13 mouse cellular contexts compared by ENCODE assay signal in the genomic region with DNA sequence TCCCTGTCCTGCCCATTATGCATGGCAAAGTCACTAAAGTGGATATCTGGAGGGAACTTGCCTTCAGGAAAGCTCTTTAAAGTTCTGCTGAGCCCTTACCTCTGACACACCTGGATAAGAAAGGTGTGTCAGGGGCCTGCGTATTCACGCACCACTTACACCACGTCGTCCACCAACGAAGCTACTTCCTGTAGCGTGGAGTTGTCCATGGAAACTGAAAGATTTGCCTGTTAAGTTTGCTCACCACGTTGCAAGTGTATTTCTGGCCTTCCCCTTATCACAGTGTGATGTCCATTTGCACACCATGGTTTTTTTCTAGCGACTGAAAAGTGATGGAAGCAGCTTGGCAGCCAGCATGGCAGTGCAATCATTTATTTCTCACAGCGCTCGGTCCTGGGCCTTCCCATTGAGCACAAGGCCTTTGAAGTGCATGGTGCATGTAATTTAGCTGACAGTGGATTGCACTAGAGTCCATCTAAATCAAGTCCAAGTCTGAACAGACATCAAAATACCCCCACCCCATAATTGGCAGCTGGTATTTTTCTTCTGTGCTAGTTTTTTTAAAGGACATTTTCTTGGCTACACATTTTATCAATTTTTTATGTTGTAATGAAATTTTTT.
DNase-seq lines count a peak whose midpoint lies in the region; ATAC-seq lines count a peak whose summit lies in the region.
"Had no signal": no experiment of that assay in that cellular context is flagged by ENCODE, and none has a peak within 500 bp of the region (broad histone marks: within the 10 kb centered on the region; RNA-seq: fewer than 3 reads in every experiment).

No protein-coding gene starts in this region.

- no peak overlapping the region for H3K4me2 ChIP-seq in hindbrain, embryonic 15.5 days
- H3K4me2 ChIP-seq in midbrain, embryonic 16.5 days (ENCODE audit: low read length): no peak overlapping the region
- no peak overlapping the region for H3K4me2 ChIP-seq in liver, embryonic 12.5 days
- H3K4me2 ChIP-seq: heart, embryonic 15.5 days; liver, embryonic 13.5 days had no signal

- H3K4me1 ChIP-seq in hindbrain, embryonic 15.5 days (replicated peaks): peaks cover 3% of the 10 kb centered on the region
- H3K4me1 ChIP-seq in midbrain, embryonic 16.5 days (ENCODE audit: control insufficient read depth, insufficient read depth, low read length): 0 out of 2 replicates have a peak, but pooled peaks cover 2% of the 10 kb centered on the region
- H3K4me1 ChIP-seq in liver, embryonic 12.5 days: no peaks in the 10 kb centered on the region; the same call in 1 of the 2 replicates
- H3K4me1 ChIP-seq: heart, embryonic 15.5 days; liver, embryonic 13.5 days had no signal

- no peaks in the 10 kb centered on the region for H3K9me3 ChIP-seq in hindbrain, embryonic 15.5 days
- H3K9me3 ChIP-seq in midbrain, embryonic 16.5 days (replicated peaks; ENCODE audit: control insufficient read depth, low read length, poor library complexity, severe bottlenecking): no peaks in the 10 kb centered on the region
- H3K9me3 ChIP-seq in liver, embryonic 12.5 days (replicated peaks): no peaks in the 10 kb centered on the region
- H3K9me3 ChIP-seq: heart, embryonic 15.5 days; liver, embryonic 13.5 days had no signal

- H3K4me3 ChIP-seq in hindbrain, embryonic 15.5 days: no peak overlapping the region
- no peak overlapping the region for H3K4me3 ChIP-seq in midbrain, embryonic 16.5 days (ENCODE audit: low read depth, low read length)
- H3K4me3 ChIP-seq in liver, embryonic 12.5 days: no peak overlapping the region
- H3K4me3 ChIP-seq: heart, embryonic 15.5 days; liver, embryonic 13.5 days had no signal

- WGBS in hindbrain, embryonic 15.5 days: 50% methylated on average over 10 of the region's 10 CpGs
- 40% methylated on average over 10 of the region's 10 CpGs for WGBS in midbrain, embryonic 16.5 days
- 70% methylated on average over 10 of the region's 10 CpGs for WGBS in liver, embryonic 12.5 days (ENCODE audit: insufficient replicate concordance)

- ATAC-seq in hindbrain, embryonic 15.5 days (ENCODE audit: low FRiP score, low read depth): peak; percentile 68; the same call in 1 of the 2 replicates
- ATAC-seq in midbrain, embryonic 16.5 days: peak; percentile 72
- no peak for ATAC-seq in granulocyte monocyte progenitor cell, adult 5-6 weeks (replicated peaks; ENCODE audit: poor library complexity, severe bottlenecking)
- no peak for ATAC-seq in liver, embryonic 12.5 days

- H3K27ac ChIP-seq in hindbrain, embryonic 15.5 days (replicated peaks): no peak overlapping the region
- H3K27ac ChIP-seq in midbrain, embryonic 16.5 days (ENCODE audit: low read length): no peak overlapping the region
- no peak overlapping the region for H3K27ac ChIP-seq in liver, embryonic 12.5 days
- H3K27ac ChIP-seq: heart, embryonic 15.5 days; liver, embryonic 13.5 days had no signal

- peak; percentile 32 for DNase-seq in embryo, embryonic 10 days (ENCODE audit: low spot score)
- DNase-seq in embryo, embryonic 9.5 days (ENCODE audit: extremely low spot score): no peak
- DNase-seq in adipocyte (ENCODE audit: low spot score): peak; percentile 3
- no peak for DNase-seq in kidney, postnatal 14 days
- DNase-seq: adrenal gland, postnatal 10 days; heart, adult 11 months; liver, embryonic 13.5 days; lung, postnatal 10 days had no signal

- no peaks in the 10 kb centered on the region for H3K36me3 ChIP-seq in hindbrain, embryonic 15.5 days
- H3K36me3 ChIP-seq in midbrain, embryonic 16.5 days (ENCODE audit: control insufficient read depth, insufficient read depth, low read length): no peaks in the 10 kb centered on the region
- no peaks in the 10 kb centered on the region for H3K36me3 ChIP-seq in liver, embryonic 12.5 days
- H3K36me3 ChIP-seq: heart, embryonic 15.5 days; liver, embryonic 13.5 days had no signal

- H3K27me3 ChIP-seq in hindbrain, embryonic 15.5 days: no peaks in the 10 kb centered on the region
- H3K27me3 ChIP-seq in midbrain, embryonic 16.5 days (ENCODE audit: control insufficient read depth, insufficient read depth, low read depth, low read length): no peaks in the 10 kb centered on the region
- H3K27me3 ChIP-seq in liver, embryonic 12.5 days (replicated peaks): no peaks in the 10 kb centered on the region
- H3K27me3 ChIP-seq: heart, embryonic 15.5 days; liver, embryonic 13.5 days had no signal

- H3K9ac ChIP-seq in hindbrain, embryonic 15.5 days: no peak overlapping the region
- no peak overlapping the region for H3K9ac ChIP-seq in midbrain, embryonic 16.5 days (ENCODE audit: low read depth, low read length)
- H3K9ac ChIP-seq in liver, embryonic 12.5 days: no peak overlapping the region
- H3K9ac ChIP-seq: heart, embryonic 15.5 days; liver, embryonic 13.5 days had no signal

Comparison
In these comparisons a context has a peak if more than half of its experiments do, and no peak if none do; other contexts are left out.
1. DNase-seq: peak in embryo, embryonic 10 days (single experiment) and adipocyte (single experiment); none in embryo, embryonic 9.5 days (single experiment) and kidney, postnatal 14 days (single experiment).
2. ATAC-seq: peak in hindbrain, embryonic 15.5 days (single experiment) and midbrain, embryonic 16.5 days (single experiment); none in granulocyte monocyte progenitor cell, adult 5-6 weeks (single experiment) and liver, embryonic 12.5 days (single experiment).